Mouse (Mus musculus): ENCODE measurements around the gene Zc3h7b.

Zc3h7b gene

GRCm38 (mm10) chr15:81845033-81845625 lies 100.3 kb downstream of the Zc3h7b start:
- DNase-seq (ENCODE audit: low read depth, low spot score) = no peak

- no peak for DNase-seq (ENCODE audit: low read depth, low spot score)
These were observed 100.9 kb downstream of the Zc3h7b start for GRCm38 (mm10) chr15:81845724-81846123.
